Mouse (Mus musculus): ENCODE measurements around the gene 2010111I01Rik. TPM values are rescaled to one million over a fixed set of nuclear protein-coding genes. Genes with fewer than 3 reads are reported as not detected.

The 2010111I01Rik gene
- total RNA-seq, 1 experiment, result 58.3 TPM

DNA sequence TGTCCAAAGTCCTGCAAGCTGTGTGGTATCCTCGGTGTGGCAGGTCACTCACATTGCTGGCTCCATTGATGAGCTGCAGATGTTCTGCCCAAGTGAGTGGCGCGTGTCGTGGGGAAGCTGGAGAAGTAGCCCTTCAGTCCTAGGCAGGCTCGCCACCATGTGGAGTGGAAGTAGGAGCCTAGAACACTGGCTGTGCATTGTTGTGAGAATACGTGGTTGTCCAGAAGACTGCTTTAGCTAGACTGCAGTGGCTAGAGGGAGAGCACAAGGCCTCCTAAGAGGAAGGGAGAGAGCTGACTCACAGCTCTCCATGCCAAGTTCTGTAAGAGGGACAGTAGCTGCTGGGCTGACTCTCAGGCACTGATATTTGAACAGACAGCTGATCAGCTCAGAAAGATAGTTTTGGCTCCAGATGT lies 293.5 kb downstream of the 2010111I01Rik start:
- no peak for DNase-seq (ENCODE audit: low read depth, low spot score)
- peaks cover 2% of the 10 kb centered on the region; the same call in 1 of the 2 replicates for H3K36me3 ChIP-seq (ENCODE audit: control insufficient read depth, insufficient read depth, low read length, poor library complexity, severe bottlenecking)
- TF ChIP-seq ZC3H11A (IDR thresholded peaks at IDR 0.05; ENCODE audit: borderline replicate concordance, low read depth, low read length) (no peak), MAFK (IDR thresholded peaks at IDR 0.05; ENCODE audit: insufficient read depth, low read depth, low read length) (no peak), CHD2 (IDR thresholded peaks at IDR 0.05; ENCODE audit: low read depth, low read length) (no peak), ZNF384 (IDR thresholded peaks at IDR 0.05; ENCODE audit: low read depth, low read length) (no peak), HCFC1 (IDR thresholded peaks at IDR 0.05; ENCODE audit: borderline replicate concordance, insufficient read depth, low read length) (no peak)
- no peaks in the 10 kb centered on the region for H3K9me3 ChIP-seq (ENCODE audit: control insufficient read depth, insufficient read depth, low read depth, low read length)
- in situ Hi-C loops (cut with MboI; ENCODE audit: low sequenced_read_pairs in 2 of 2, unreplicated experiment in 2 of 2), result no loop called here
- H3K4me3 ChIP-seq (ENCODE audit: insufficient read depth in 1 of 2, low read depth in 1 of 2, low read length in 2 of 2, poor library complexity in 1 of 2, severe bottlenecking in 1 of 2), result no peak overlapping the region
- no peak overlapping the region for H3K27ac ChIP-seq (ENCODE audit: insufficient read depth, low read depth, low read length, poor library complexity, severe bottlenecking)
- no peak overlapping the region for H3K9ac ChIP-seq (ENCODE audit: insufficient read depth, low read depth, low read length, poor library complexity, severe bottlenecking)
- H3K4me1 ChIP-seq (ENCODE audit: control insufficient read depth in 2 of 2, insufficient read depth in 2 of 2, low read length in 2 of 2, poor library complexity in 1 of 2), result no peaks in the 10 kb centered on the region

DNA sequence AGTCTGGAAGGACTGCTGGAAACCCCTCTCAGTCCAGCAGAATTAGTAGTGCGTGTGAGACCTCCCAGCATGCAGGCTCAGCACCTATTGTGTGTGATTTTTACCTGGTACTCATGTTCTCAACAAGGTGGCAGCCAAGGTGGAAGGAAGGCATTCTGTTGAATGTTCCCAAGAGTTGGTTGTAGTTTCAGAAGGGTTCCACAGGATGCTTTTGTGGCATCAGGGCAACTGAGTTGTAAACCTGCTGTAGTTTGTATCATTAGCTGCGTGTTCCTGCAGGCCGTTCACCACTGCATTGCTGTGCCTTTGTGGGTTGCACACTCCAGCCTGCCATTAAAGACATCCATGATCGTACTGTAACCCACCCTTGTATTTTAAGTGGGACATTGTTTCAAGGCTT lies 294.0 kb downstream of the 2010111I01Rik start:
- TF ChIP-seq MAFK (IDR thresholded peaks at IDR 0.05; ENCODE audit: insufficient read depth, low read depth, low read length), result no peak
- TF ChIP-seq CHD2 (IDR thresholded peaks at IDR 0.05; ENCODE audit: low read depth, low read length), result no peak
- TF ChIP-seq HCFC1 (IDR thresholded peaks at IDR 0.05; ENCODE audit: borderline replicate concordance, insufficient read depth, low read length), result no peak
- TF ChIP-seq ZNF384 (IDR thresholded peaks at IDR 0.05; ENCODE audit: low read depth, low read length), result no peak
- TF ChIP-seq ZC3H11A (IDR thresholded peaks at IDR 0.05; ENCODE audit: borderline replicate concordance, low read depth, low read length), result no peak
- peaks cover 2% of the 10 kb centered on the region; the same call in 1 of the 2 replicates for H3K36me3 ChIP-seq (ENCODE audit: control insufficient read depth, insufficient read depth, low read length, poor library complexity, severe bottlenecking)
- DNase-seq (ENCODE audit: low read depth, low spot score), result no peak
- H3K4me3 ChIP-seq (ENCODE audit: insufficient read depth in 1 of 2, low read depth in 1 of 2, low read length in 2 of 2, poor library complexity in 1 of 2, severe bottlenecking in 1 of 2), result no peak overlapping the region
- H3K9ac ChIP-seq (ENCODE audit: insufficient read depth, low read depth, low read length, poor library complexity, severe bottlenecking), result no peak overlapping the region
- H3K27ac ChIP-seq (ENCODE audit: insufficient read depth, low read depth, low read length, poor library complexity, severe bottlenecking), result no peak overlapping the region
- no peaks in the 10 kb centered on the region for H3K9me3 ChIP-seq (ENCODE audit: control insufficient read depth, insufficient read depth, low read depth, low read length)
- no peaks in the 10 kb centered on the region for H3K4me1 ChIP-seq (ENCODE audit: control insufficient read depth in 2 of 2, insufficient read depth in 2 of 2, low read length in 2 of 2, poor library complexity in 1 of 2)
- in situ Hi-C loops (cut with MboI; ENCODE audit: low sequenced_read_pairs in 2 of 2, unreplicated experiment in 2 of 2), result no loop called here

DNA sequence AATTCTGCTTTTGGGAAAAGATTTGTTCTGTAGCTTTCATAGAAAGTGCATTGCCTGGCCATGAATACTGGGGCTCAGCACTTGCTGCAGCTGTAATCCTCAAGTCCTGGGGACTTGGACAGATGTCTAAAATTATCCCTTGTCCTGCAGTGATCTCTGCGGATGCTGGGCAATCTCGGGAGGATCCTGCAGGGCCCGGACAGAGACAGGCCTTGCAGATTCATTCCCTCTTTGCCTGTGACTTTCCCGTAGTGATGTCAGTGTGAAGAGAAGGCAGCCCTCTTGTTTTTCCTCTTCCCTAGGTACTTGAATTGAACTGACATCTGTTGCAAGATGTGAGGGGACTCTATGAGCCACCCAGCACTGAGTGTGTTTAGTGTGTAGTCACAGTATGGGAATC lies 295.4 kb downstream of the 2010111I01Rik start:
- Histone ChIP-seq H3K4me1 (ENCODE audit: control insufficient read depth in 2 of 2, insufficient read depth in 2 of 2, low read length in 2 of 2, poor library complexity in 1 of 2) (no peaks in the 10 kb centered on the region), H3K36me3 (ENCODE audit: control insufficient read depth, insufficient read depth, low read length, poor library complexity, severe bottlenecking) (peaks cover 2% of the 10 kb centered on the region; the same call in 1 of the 2 replicates), H3K9me3 (ENCODE audit: control insufficient read depth, insufficient read depth, low read depth, low read length) (no peaks in the 10 kb centered on the region), H3K4me3 (ENCODE audit: insufficient read depth in 1 of 2, low read depth in 1 of 2, low read length in 2 of 2, poor library complexity in 1 of 2, severe bottlenecking in 1 of 2) (no peak overlapping the region), H3K9ac (ENCODE audit: insufficient read depth, low read depth, low read length, poor library complexity, severe bottlenecking) (no peak overlapping the region), H3K27ac (ENCODE audit: insufficient read depth, low read depth, low read length, poor library complexity, severe bottlenecking) (no peak overlapping the region)
- in situ Hi-C loops (cut with MboI; ENCODE audit: low sequenced_read_pairs in 2 of 2, unreplicated experiment in 2 of 2), result no loop called here
- DNase-seq (ENCODE audit: low read depth, low spot score), result no peak
- TF ChIP-seq ZC3H11A (IDR thresholded peaks at IDR 0.05; ENCODE audit: borderline replicate concordance, low read depth, low read length) (no peak), ZNF384 (IDR thresholded peaks at IDR 0.05; ENCODE audit: low read depth, low read length) (no peak), MAFK (IDR thresholded peaks at IDR 0.05; ENCODE audit: insufficient read depth, low read depth, low read length) (no peak), HCFC1 (IDR thresholded peaks at IDR 0.05; ENCODE audit: borderline replicate concordance, insufficient read depth, low read length) (no peak), CHD2 (IDR thresholded peaks at IDR 0.05; ENCODE audit: low read depth, low read length) (no peak)

DNA sequence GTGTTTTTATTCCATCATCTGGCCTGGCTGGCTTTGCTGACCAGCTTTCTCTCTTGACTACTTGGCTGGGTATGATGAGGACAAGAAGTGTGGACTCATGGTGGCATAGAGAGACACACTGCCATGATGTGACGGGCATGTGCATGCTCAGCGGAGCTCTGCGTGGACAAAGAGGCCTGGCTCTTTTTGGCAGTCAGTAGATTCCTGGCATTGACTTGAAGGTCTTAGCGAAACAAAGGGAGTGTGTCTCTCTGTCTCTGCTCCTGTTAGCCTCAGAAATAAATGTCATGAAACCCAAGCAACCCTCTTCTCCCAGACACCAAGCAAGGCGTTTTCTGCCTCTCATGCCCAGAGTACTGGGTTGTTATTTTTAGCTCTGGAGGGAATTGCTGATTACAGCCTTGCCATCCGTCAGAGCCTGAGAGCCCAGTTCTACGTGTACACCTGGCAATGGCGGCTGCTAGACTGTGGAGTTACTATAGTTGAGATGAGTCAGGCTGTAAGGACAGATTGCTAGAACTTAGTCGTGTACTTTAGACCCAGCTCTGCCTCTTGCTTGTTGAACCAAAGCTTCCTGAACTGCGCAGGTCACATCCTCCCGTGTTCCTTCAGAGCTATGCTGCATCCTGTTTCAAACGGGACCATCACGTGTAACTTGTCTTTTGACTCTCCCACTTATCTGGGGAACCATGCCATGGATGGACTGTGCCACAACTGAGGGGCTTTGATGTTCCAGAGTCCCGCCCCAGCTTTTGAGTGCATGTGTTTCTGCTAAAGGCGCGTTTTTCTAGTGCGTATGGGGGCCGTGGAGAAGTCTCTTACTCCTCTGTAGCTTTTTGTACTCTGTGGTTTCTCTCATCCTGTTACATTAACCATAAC lies 296.3 kb downstream of the 2010111I01Rik start:
- H3K9me3 ChIP-seq (ENCODE audit: control insufficient read depth, insufficient read depth, low read depth, low read length), result no peaks in the 10 kb centered on the region
- TF ChIP-seq CHD2 (IDR thresholded peaks at IDR 0.05; ENCODE audit: low read depth, low read length), result no peak
- TF ChIP-seq ZNF384 (IDR thresholded peaks at IDR 0.05; ENCODE audit: low read depth, low read length), result no peak
- TF ChIP-seq ZC3H11A (IDR thresholded peaks at IDR 0.05; ENCODE audit: borderline replicate concordance, low read depth, low read length), result no peak
- TF ChIP-seq HCFC1 (IDR thresholded peaks at IDR 0.05; ENCODE audit: borderline replicate concordance, insufficient read depth, low read length), result no peak
- no peak for TF ChIP-seq MAFK (IDR thresholded peaks at IDR 0.05; ENCODE audit: insufficient read depth, low read depth, low read length)
- H3K36me3 ChIP-seq (ENCODE audit: control insufficient read depth, insufficient read depth, low read length, poor library complexity, severe bottlenecking), result peaks cover 2% of the 10 kb centered on the region; the same call in 1 of the 2 replicates
- no peak for DNase-seq (ENCODE audit: low read depth, low spot score)
- no peak overlapping the region for H3K4me3 ChIP-seq (ENCODE audit: insufficient read depth in 1 of 2, low read depth in 1 of 2, low read length in 2 of 2, poor library complexity in 1 of 2, severe bottlenecking in 1 of 2)
- in situ Hi-C loops (cut with MboI; ENCODE audit: low sequenced_read_pairs in 2 of 2, unreplicated experiment in 2 of 2), result no loop called here
- H3K27ac ChIP-seq (ENCODE audit: insufficient read depth, low read depth, low read length, poor library complexity, severe bottlenecking), result no peak overlapping the region
- no peak overlapping the region for H3K9ac ChIP-seq (ENCODE audit: insufficient read depth, low read depth, low read length, poor library complexity, severe bottlenecking)
- no peaks in the 10 kb centered on the region for H3K4me1 ChIP-seq (ENCODE audit: control insufficient read depth in 2 of 2, insufficient read depth in 2 of 2, low read length in 2 of 2, poor library complexity in 1 of 2)
